Mouse (Mus musculus): ENCODE data around the gene Id3. TPM values are rescaled to one million over a fixed set of nuclear protein-coding genes. Genes with fewer than 3 reads are reported as not detected.

Gene Id3
- total RNA-seq, 2 experiments from 2014 or later = 37.3 to 54.8 TPM

GRCm38 (mm10) chr4:136193571-136193970, 50.3 kb downstream of the Id3 start:
- DNase-seq (ENCODE audit: extremely low spot score in 1 of 2, low spot score in 2 of 2) = no peak
- intact Hi-C loops (cut with DNase I) = no loop called here

- no peak for DNase-seq (ENCODE audit: extremely low spot score in 1 of 2, low spot score in 2 of 2)
Observed at GRCm38 (mm10) chr4:136195029-136195428, 51.7 kb downstream of the Id3 start.

More at GRCm38 (mm10) chr4:136195029-136195428, 51.7 kb downstream of the Id3 start:
- intact Hi-C loops (cut with DNase I) = no loop called here

Other genes with a start within 250 kb of the Id3 start
- under 1 TPM in 1 of 2 experiments, not detected in 1; 0.11 TPM for gene Cnr2, start 248.1 kb upstream of the Id3 start, total RNA-seq (2021)
- gene Fuca1, start 222.8 kb upstream of the Id3 start, total RNA-seq (2021) = 10 to 100 TPM; 46.8 to 47.9 TPM
- 10 to 100 TPM; 30.5 to 31.9 TPM for gene Hmgcl, start 197.0 kb upstream of the Id3 start, total RNA-seq (2021)
- gene Gale, start 179.8 kb upstream of the Id3 start, total RNA-seq (2021) = 10 to 100 TPM; 28.0 to 29.7 TPM
- 10 to 100 TPM; 94.0 to 95.0 TPM for gene Lypla2, start 170.9 kb upstream of the Id3 start, total RNA-seq (2021)
- gene Pithd1, start 156.2 kb upstream of the Id3 start, total RNA-seq (2021) = 10 to 100 TPM; 58.4 to 63.8 TPM
- 10 to 100 TPM; 30.1 to 32.3 TPM for gene Eloa, start 121.7 kb upstream of the Id3 start, total RNA-seq (2021)
- gene Rpl11, start 90.1 kb upstream of the Id3 start, total RNA-seq (2021) = 100 to 1,000 TPM; 262 to 295 TPM
- 1 to 10 TPM in 1 of 2 experiments, under 1 TPM in 1; 0.97 to 1.9 TPM for gene E2f2, start 28.9 kb downstream of the Id3 start, total RNA-seq (2021)
- gene Asap3, start 62.9 kb downstream of the Id3 start, total RNA-seq (2021) = 1 to 10 TPM; 3.5 to 4.4 TPM
- gene Tcea3, start 104.2 kb downstream of the Id3 start, total RNA-seq (2021) = 1 to 10 TPM in 1 of 2 experiments, under 1 TPM in 1; 0.51 to 1.0 TPM
- 100 to 1,000 TPM; 115 to 116 TPM for gene Zfp46, start 141.2 kb downstream of the Id3 start, total RNA-seq (2021)
- 100 to 1,000 TPM; 107 to 121 TPM for gene Hnrnpr, start 167.4 kb downstream of the Id3 start, total RNA-seq (2021)

Data from left cerebral cortex, postnatal 10 days (tissue).